Mouse (Mus musculus) kidney, postnatal 0 days (tissue): ENCODE measurements at regions not wholly inside any gene's neighbourhood (a gene's known extent, or its start where the extent isn't known, plus 50 kb on each side); places are given as distances from the start of the nearest gene placed in this dataset.

Experiments used
- ATAC-seq: fragments of 200-750 bp; cut with Nextera tagmentation; replicated peaks from 2 replicates; pipeline ENCODE4 v1.8.0; 2017; ENCODE audit warnings: low read depth, moderate number of reproducible peaks, moderate TSS enrichment, moderate library complexity; ENCODE audit not compliant: low FRiP score
- DNase-seq: peaks from one replicate; pipeline ENCODE4 v3.0.0-alpha.2; 2016; ENCODE audit warnings: low spot score
- H3K27ac ChIP-seq: fragments of 300-500 bp; sonication (generic); 2 replicates; pipeline ENCODE4 v1.5.1; 2014; ENCODE audit warnings: mild to moderate bottlenecking
- H3K27me3 ChIP-seq: fragments of 300-500 bp; sonication (generic); 2 replicates; pipeline ENCODE4 v1.6.1; 2014; ENCODE audit warnings: low read length, mixed read lengths; ENCODE audit not compliant: insufficient read depth
- H3K36me3 ChIP-seq: fragments of 300-500 bp; sonication (generic); 2 replicates; pipeline ENCODE4 v1.6.1; 2014; ENCODE audit warnings: low read length, mixed read lengths; ENCODE audit not compliant: insufficient read depth
- H3K4me1 ChIP-seq: fragments of 300-500 bp; sonication (generic); replicated peaks from 2 replicates; pipeline ENCODE4 v1.6.1; 2014; ENCODE audit warnings: antibody characterized with exemption, low read length, mixed read lengths; ENCODE audit not compliant: insufficient read depth
- H3K4me2 ChIP-seq: fragments of 300-500 bp; sonication (generic); 2 replicates; pipeline ENCODE4 v1.6.1; 2014; ENCODE audit warnings: mild to moderate bottlenecking, low read length, moderate library complexity, mixed read lengths
- H3K4me3 ChIP-seq: fragments of 300-500 bp; sonication (generic); replicated peaks from 2 replicates; pipeline ENCODE4 v1.5.1; 2014; ENCODE audit warnings: low read depth, low read length
- H3K9ac ChIP-seq: fragments of 300-500 bp; sonication (generic); 2 replicates; pipeline ENCODE4 v1.6.1; 2014; ENCODE audit warnings: low read depth, low read length
- H3K9me3 ChIP-seq: fragments of 300-500 bp; sonication (generic); replicated peaks from 2 replicates; pipeline ENCODE4 v1.6.1; 2016; ENCODE audit warnings: low read length, inconsistent platforms, mixed read lengths
- CTCF ChIP-seq: IDR thresholded peaks from 2 replicates; pipeline ENCODE4 v1.5.1; 2016; ENCODE audit warnings: antibody characterized with exemption, low read depth, mild to moderate bottlenecking, moderate library complexity
- WGBS: fragments of 180-500 bp; shearing (Covaris S2); extraction: QIAGEN DNeasy Blood & Tissue Kit; methylation state at CpG from one replicate; pipeline ENCODE4 v1.1.7; 2014; 5-methylcytosine and 5-hydroxymethylcytosine counted together

DNA sequence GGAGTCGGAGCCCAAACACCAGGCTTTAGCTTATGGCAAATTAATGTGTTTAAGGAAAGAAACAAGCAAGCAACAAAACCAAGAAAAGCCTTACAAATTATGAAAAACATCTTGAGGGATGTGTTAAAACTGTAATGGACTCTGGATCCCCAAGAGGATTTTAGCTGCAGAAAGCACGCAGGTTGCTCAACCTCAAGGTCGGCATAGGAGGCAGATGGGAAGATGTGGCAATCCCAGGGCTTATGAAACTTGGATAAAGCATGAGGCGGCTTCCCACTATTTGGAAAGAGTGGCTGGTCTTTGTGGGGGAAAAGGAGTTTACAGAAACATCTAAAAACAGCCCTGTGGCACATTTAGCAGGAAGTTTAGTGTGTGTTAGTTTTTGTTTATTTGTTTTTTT lies 190.5 kb downstream of the Gm11011 start:
- ATAC-seq (no peak), DNase-seq (peak; percentile 9)

DNA sequence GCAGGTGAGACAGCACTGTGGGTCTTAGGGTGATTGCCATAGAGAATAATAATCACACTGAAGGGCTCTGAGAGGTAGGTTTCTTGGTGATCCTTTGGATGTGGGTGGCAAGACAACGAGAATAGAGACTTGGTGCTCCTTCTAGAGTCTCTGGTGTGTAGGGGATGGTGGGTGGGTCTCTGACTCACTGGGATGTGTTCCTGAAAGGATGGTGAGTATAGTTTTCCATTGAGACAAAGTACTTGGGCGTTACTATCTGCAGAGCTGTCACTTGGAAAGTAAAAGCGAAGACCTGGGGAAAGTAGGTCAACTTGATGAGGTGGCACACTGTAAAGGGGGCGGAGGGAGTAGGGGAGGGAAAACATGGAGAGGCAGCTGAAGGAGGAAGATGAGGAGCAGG lies 191.3 kb downstream of the Gm11011 start:
- Histone ChIP-seq H3K4me1 (no peaks in the 10 kb centered on the region), H3K36me3 (no peaks in the 10 kb centered on the region), H3K27me3 (no peaks in the 10 kb centered on the region), H3K4me3 (no peak overlapping the region), H3K27ac (no peak overlapping the region), H3K4me2 (no peak overlapping the region), H3K9ac (no peak overlapping the region), H3K9me3 (no peaks in the 10 kb centered on the region)
- DNase-seq (no peak), ATAC-seq (no peak)
- TF ChIP-seq CTCF = no peak
- WGBS = 87% methylated on average over 4 of the region's 4 CpGs

More for the DNA sequence above, 190.5 kb downstream of the Gm11011 start:
- no peak overlapping the region for H3K4me3 ChIP-seq
- H3K9ac ChIP-seq = no peak overlapping the region
- no peaks in the 10 kb centered on the region for H3K9me3 ChIP-seq
- H3K36me3 ChIP-seq = no peaks in the 10 kb centered on the region
- H3K27ac ChIP-seq = no peak overlapping the region
- no peak for TF ChIP-seq CTCF
- H3K4me2 ChIP-seq = no peak overlapping the region
- 45% methylated on average over 4 of the region's 4 CpGs for WGBS
- no peaks in the 10 kb centered on the region for H3K4me1 ChIP-seq
- no peaks in the 10 kb centered on the region for H3K27me3 ChIP-seq

DNA sequence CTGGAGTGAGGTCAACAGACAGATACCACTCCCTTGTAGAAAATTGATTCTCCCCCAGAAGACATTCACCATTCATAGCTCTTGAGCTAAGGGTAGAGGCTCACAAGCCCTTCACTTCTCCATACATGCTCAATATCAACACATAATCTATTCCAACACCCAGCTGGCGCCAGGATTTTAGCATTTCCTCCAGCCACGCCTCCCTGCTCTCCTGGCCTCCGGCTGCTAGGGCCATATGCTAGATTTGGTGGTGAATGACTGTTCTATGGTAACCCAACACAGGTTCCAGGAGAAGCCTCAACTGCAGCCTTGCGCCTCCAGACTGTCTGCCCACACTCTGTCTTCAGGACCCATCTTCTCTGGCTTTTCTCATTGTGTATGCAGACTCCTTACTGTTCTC lies 197.9 kb downstream of the Gm11011 start:
- no peak overlapping the region for H3K9ac ChIP-seq
- no peak overlapping the region for H3K27ac ChIP-seq
- no peaks in the 10 kb centered on the region for H3K4me1 ChIP-seq
- no peak for ATAC-seq
- no peak overlapping the region for H3K4me3 ChIP-seq
- no peaks in the 10 kb centered on the region for H3K27me3 ChIP-seq
- no peak for TF ChIP-seq CTCF
- no peaks in the 10 kb centered on the region for H3K9me3 ChIP-seq
- DNase-seq = no peak
- no peaks in the 10 kb centered on the region for H3K36me3 ChIP-seq
- 87% methylated on average over 4 of the region's 4 CpGs for WGBS
- H3K4me2 ChIP-seq = no peak overlapping the region

DNA sequence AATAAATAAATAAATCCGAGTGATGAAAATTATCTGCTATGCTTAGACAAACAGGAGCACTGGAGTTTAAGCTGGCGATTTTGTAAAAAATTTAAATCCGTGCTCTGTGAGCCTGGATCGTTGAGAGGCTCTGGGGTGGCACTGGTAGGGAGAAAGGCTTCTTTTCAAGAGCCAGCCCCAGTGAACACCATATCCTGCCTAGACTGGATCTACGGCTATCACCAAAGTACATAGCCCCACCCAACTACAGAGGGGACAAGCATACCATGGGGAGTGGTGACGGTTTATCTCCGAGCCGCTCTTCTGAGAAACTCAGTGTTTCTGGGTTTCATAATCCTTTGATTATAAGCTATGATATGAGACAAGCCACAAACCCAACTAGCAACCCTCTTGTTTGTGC lies 199.0 kb downstream of the Gm11011 start:
- H3K4me3 ChIP-seq = no peak overlapping the region
- no peaks in the 10 kb centered on the region for H3K27me3 ChIP-seq
- no peak overlapping the region for H3K4me2 ChIP-seq
- H3K36me3 ChIP-seq = no peaks in the 10 kb centered on the region
- H3K9ac ChIP-seq = no peak overlapping the region
- no peaks in the 10 kb centered on the region for H3K9me3 ChIP-seq
- no peak for TF ChIP-seq CTCF
- no peak for DNase-seq
- H3K27ac ChIP-seq = no peak overlapping the region
- 73% methylated on average over 8 of the region's 8 CpGs for WGBS
- no peaks in the 10 kb centered on the region for H3K4me1 ChIP-seq
- no peak for ATAC-seq

DNA sequence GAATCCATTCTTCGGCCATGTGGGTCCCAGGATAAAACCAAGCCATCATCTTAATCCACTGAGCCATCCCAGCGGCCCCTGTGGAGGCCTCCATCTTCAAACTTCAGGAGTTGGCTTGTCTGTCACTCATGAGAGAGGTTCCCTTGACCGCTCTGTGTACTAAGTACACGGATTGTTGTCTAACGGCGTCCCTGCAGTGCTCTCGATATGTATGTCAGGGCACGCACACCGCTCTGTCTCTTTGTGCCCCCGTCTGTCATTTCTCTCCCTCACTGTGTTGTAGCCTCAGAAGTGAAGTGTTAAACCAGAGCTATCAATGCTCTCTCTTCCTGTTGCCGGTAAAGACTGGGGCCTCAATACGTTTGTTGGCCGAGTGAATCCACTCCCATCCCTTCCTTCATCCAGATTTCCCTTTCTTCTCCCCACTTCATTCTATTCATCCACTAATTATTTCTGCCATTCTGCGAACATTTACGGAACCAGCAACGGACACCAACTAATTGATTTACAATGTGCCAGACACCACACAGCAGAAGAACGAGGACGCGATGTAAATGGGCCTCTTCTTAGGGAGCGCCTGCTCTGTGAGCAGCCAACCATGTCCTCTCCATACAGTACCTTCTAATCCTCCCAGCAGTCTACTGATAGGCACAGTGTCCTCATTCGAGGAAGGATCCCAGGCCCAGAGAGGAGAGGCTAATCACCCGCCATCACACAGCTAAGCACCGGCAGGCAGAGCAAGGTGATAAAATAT lies 199.6 kb downstream of the Gm11011 start:
- Histone ChIP-seq H3K4me2 (no peak overlapping the region), H3K9me3 (no peaks in the 10 kb centered on the region), H3K4me1 (no peaks in the 10 kb centered on the region), H3K27ac (no peak overlapping the region), H3K9ac (no peak overlapping the region), H3K27me3 (no peaks in the 10 kb centered on the region), H3K4me3 (no peak overlapping the region), H3K36me3 (no peaks in the 10 kb centered on the region)
- no peak for DNase-seq
- TF ChIP-seq CTCF = no peak
- WGBS = 48% methylated on average over 23 of the region's 23 CpGs
- ATAC-seq = no peak

DNA sequence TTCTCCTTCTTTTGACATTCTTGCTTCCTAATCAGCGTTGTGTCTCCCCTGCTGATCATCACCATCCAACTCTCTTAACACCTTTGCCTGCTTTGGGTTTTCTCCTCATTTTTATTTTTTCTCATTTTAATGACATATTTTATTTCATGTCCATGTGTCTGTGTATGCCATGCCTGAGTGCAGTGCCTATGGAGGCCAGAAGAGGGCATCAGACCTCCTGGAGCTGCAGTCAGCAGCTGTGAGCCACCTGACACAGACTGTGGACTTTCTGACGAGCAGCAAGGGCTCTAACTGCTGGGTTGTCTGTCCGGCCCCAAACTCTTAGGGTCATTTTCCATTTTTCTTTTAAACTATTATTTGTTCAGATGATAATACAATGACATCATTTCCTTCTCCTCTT lies 203.8 kb downstream of the Gm11011 start:
- 93% methylated on average over 3 of the region's 3 CpGs for WGBS
- Histone ChIP-seq H3K4me2 (no peak overlapping the region), H3K9me3 (no peaks in the 10 kb centered on the region), H3K4me1 (no peaks in the 10 kb centered on the region), H3K27me3 (no peaks in the 10 kb centered on the region), H3K27ac (no peak overlapping the region), H3K9ac (no peak overlapping the region), H3K36me3 (no peaks in the 10 kb centered on the region), H3K4me3 (no peak overlapping the region)
- no peak for ATAC-seq
- DNase-seq = no peak
- TF ChIP-seq CTCF = peak; percentile 25; the same call in 1 of the 2 replicates

DNA sequence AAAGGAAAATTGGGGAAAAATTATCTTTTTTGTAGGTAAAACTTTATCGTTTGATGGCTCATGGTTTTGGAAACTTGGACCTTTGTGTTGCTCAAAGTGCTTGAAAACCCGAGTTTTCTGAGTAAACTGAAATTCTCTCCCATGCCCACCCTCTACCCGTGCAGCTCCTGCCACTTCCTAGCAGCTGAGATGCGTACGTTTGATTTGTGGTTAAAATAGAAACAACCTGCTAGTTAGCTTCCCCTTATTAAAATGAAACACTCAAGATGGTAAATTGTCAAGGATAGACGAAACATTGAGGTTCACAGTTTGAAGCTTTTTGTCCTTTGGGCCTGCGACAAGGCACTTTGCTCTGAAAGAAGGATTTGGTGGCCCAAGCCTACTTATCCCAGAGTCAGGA lies 214.5 kb downstream of the Gm11011 start:
- no peaks in the 10 kb centered on the region for H3K36me3 ChIP-seq
- ATAC-seq (no peak), DNase-seq (no peak)
- no peaks in the 10 kb centered on the region for H3K27me3 ChIP-seq
- no peak overlapping the region for H3K4me3 ChIP-seq
- H3K9me3 ChIP-seq = no peaks in the 10 kb centered on the region
- H3K9ac ChIP-seq = no peak overlapping the region
- 90% methylated on average over 7 of the region's 7 CpGs for WGBS
- no peak overlapping the region for H3K4me2 ChIP-seq
- no peak for TF ChIP-seq CTCF
- no peaks in the 10 kb centered on the region for H3K4me1 ChIP-seq
- no peak overlapping the region for H3K27ac ChIP-seq
